ENCODE assay signal across 8 mouse cellular contexts in genomic region chr11:120098588-120099511, GRCm38 (mm10). TPM values are rescaled to one million over a fixed set of nuclear protein-coding genes. Genes with fewer than 3 reads are reported as not detected.
DNase-seq lines count a peak whose midpoint lies in the region; ATAC-seq and TF ChIP-seq lines count a peak whose summit lies in the region.

Gene Tepsin (minus strand): TSS chr11:120098731.
Gene Ndufaf8 (plus strand): TSS chr11:120098928.

- H3K36me3 ChIP-seq in MEL (ENCODE audit: control insufficient read depth in 1 of 2, insufficient read depth in 2 of 2, low read length in 2 of 2), result peaks cover 0 to 5% of the 10 kb centered on the region in 2 experiments; a peak in 2 of 4 replicates
- peaks cover 25% of the 10 kb centered on the region for H3K36me3 ChIP-seq in forebrain, postnatal 0 days (ENCODE audit: insufficient read depth)
- H3K36me3 ChIP-seq in lung, embryonic 15.5 days, result peaks cover 11% of the 10 kb centered on the region

- H3K4me2 ChIP-seq in forebrain, postnatal 0 days (ENCODE audit: low read depth), result peak within 1 kb of the TSS; percentile 83
- H3K4me2 ChIP-seq in lung, embryonic 15.5 days, result peak within 1 kb of the TSS; percentile 91

- H3K9ac ChIP-seq in MEL (ENCODE audit: control insufficient read depth, low read depth, low read length, poor library complexity, severe bottlenecking), result peak within 1 kb of the TSS; percentile 87
- H3K9ac ChIP-seq in forebrain, postnatal 0 days, result peak within 1 kb of the TSS; percentile 80
- peak within 1 kb of the TSS; percentile 89 for H3K9ac ChIP-seq in lung, embryonic 15.5 days

- H3K4me3 ChIP-seq in MEL (ENCODE audit: control insufficient read depth in 1 of 2, insufficient read depth in 1 of 2, low read depth in 2 of 2, low read length in 2 of 2), result peak within 1 kb of the TSS; percentile 76 to 86
- H3K4me3 ChIP-seq in cerebellum, adult 2 months (replicated peaks; ENCODE audit: insufficient read depth, low read depth, low read length), result peak within 1 kb of the TSS; percentile 73
- peak within 1 kb of the TSS; percentile 72 for H3K4me3 ChIP-seq in forebrain, postnatal 0 days (ENCODE audit: low read depth, low read length)
- H3K4me3 ChIP-seq in lung, embryonic 15.5 days, result peak within 1 kb of the TSS; percentile 97

- H3K4me1 ChIP-seq in MEL (ENCODE audit: control insufficient read depth in 1 of 2, insufficient read depth in 2 of 2, low read length in 2 of 2), result peaks cover 0 to 7% of the 10 kb centered on the region in 2 experiments; a peak in 3 of 4 replicates
- peaks cover 9% of the 10 kb centered on the region for H3K4me1 ChIP-seq in cerebellum, adult 2 months (ENCODE audit: control insufficient read depth, insufficient read depth, low read length)
- peaks cover 9% of the 10 kb centered on the region; the same call in 1 of the 2 replicates for H3K4me1 ChIP-seq in forebrain, postnatal 0 days (ENCODE audit: insufficient read depth)
- H3K4me1 ChIP-seq in lung, embryonic 15.5 days, result peaks cover 20% of the 10 kb centered on the region

- peak; percentile 86 to 91 for TF ChIP-seq POLR2A in MEL (IDR thresholded peaks at IDR 0.05; ENCODE audit: control insufficient read depth in 1 of 2, insufficient read depth in 1 of 2, low read depth in 1 of 2, low read length in 2 of 2, poor library complexity in 1 of 2)
- TF ChIP-seq POLR2A in cerebellum, adult 2 months (IDR thresholded peaks at IDR 0.05; ENCODE audit: borderline replicate concordance, insufficient read depth, low read length), result peak; percentile 67; the same call in 1 of the 2 replicates

- peak; percentile 98 for ATAC-seq in forebrain, postnatal 0 days
- ATAC-seq in lung, embryonic 15.5 days (ENCODE audit: borderline replicate concordance, extremely low read depth, low FRiP score, low TSS enrichment), result peak; percentile 98

- under 1% methylated on average over 77 of the region's 77 CpGs for WGBS in cerebellum, adult 2 months
- 1% methylated on average over 77 of the region's 77 CpGs for WGBS in forebrain, postnatal 0 days
- WGBS in lung, embryonic 15.5 days, result under 1% methylated on average over 77 of the region's 77 CpGs

- no peaks in the 10 kb centered on the region for H3K9me3 ChIP-seq in MEL (replicated peaks; ENCODE audit: insufficient read depth, low read length)
- no peaks in the 10 kb centered on the region for H3K9me3 ChIP-seq in forebrain, postnatal 0 days (ENCODE audit: low read length)
- H3K9me3 ChIP-seq in lung, embryonic 15.5 days, result no peaks in the 10 kb centered on the region

- DNase-seq in MEL (ENCODE audit: low read depth, low spot score), result peak; percentile 99
- DNase-seq in cerebellum, adult 2 months, result peak; percentile 99 to 100
- DNase-seq in forebrain, postnatal 0 days, result peak; percentile 98
- peak; percentile 99 for DNase-seq in heart, postnatal 4 days
- peak; percentile 99 to 100 for DNase-seq in layer of hippocampus, adult 8-10 months (ENCODE audit: low spot score in 2 of 2)
- DNase-seq in ovary, adult 18-20 months (ENCODE audit: low spot score), result peak; percentile 97
- peak; percentile 97 for DNase-seq in thymus, postnatal 0 days (ENCODE audit: low spot score)

- no peak for TF ChIP-seq EP300 in MEL (IDR thresholded peaks at IDR 0.05; ENCODE audit: low read depth in 1 of 2, low read length in 2 of 2)

- no peak for TF ChIP-seq CTCF in MEL (IDR thresholded peaks at IDR 0.05 in 2 of 3, conservative IDR thresholded peaks at IDR 0.05 in 1 of 3; ENCODE audit: control insufficient read depth in 1 of 3, insufficient read depth in 1 of 3, low read depth in 2 of 3, low read length in 3 of 3, poor library complexity in 1 of 3, severe bottlenecking in 1 of 3)
- no peak for TF ChIP-seq CTCF in cerebellum, adult 2 months (IDR thresholded peaks at IDR 0.05; ENCODE audit: borderline replicate concordance, insufficient read depth, low read depth, low read length)
- TF ChIP-seq CTCF in forebrain, postnatal 0 days (IDR thresholded peaks at IDR 0.05; ENCODE audit: low read depth), result peak; percentile 21; the same call in 1 of the 2 replicates

- TF ChIP-seq RAD21 in MEL (IDR thresholded peaks at IDR 0.05; ENCODE audit: low read depth, low read length), result no peak

- H3K27ac ChIP-seq in MEL (ENCODE audit: control insufficient read depth, low read depth, low read length), result peak within 1 kb of the TSS; percentile 89
- peak within 1 kb of the TSS; percentile 21 for H3K27ac ChIP-seq in cerebellum, adult 2 months (ENCODE audit: insufficient read depth, low read length)
- H3K27ac ChIP-seq in forebrain, postnatal 0 days (ENCODE audit: low read depth, low read length), result peak within 1 kb of the TSS; percentile 95
- peak within 1 kb of the TSS; percentile 94 for H3K27ac ChIP-seq in lung, embryonic 15.5 days

- peaks cover 11% of the 10 kb centered on the region for H3K79me2 ChIP-seq in MEL (ENCODE audit: control insufficient read depth, insufficient read depth, low read length, poor library complexity)

- no peaks in the 10 kb centered on the region for H3K27me3 ChIP-seq in MEL (ENCODE audit: control insufficient read depth in 1 of 2, insufficient read depth in 2 of 2, low read length in 2 of 2)
- H3K27me3 ChIP-seq in cerebellum, adult 2 months (ENCODE audit: control insufficient read depth, insufficient read depth, low read length), result no peaks in the 10 kb centered on the region
- H3K27me3 ChIP-seq in forebrain, postnatal 0 days (ENCODE audit: insufficient read depth, low read length), result no peaks in the 10 kb centered on the region
- no peaks in the 10 kb centered on the region for H3K27me3 ChIP-seq in lung, embryonic 15.5 days

TF ChIP-seq in MEL, 35 proteins besides CTCF, POLR2A, EP300 and RAD21 (continues in another document):
- TF ChIP-seq TAL1 (IDR thresholded peaks at IDR 0.05; ENCODE audit: low read length) (no peak), GATA1 (IDR thresholded peaks at IDR 0.05; ENCODE audit: low read depth, low read length) (no peak), KAT2A (conservative IDR thresholded peaks at IDR 0.05; ENCODE audit: low read depth, low read length) (peak; percentile 92), MXI1 (IDR thresholded peaks at IDR 0.05; ENCODE audit: low read depth, low read length) (peak; percentile 97), BHLHE40 (IDR thresholded peaks at IDR 0.05; ENCODE audit: borderline replicate concordance, low read depth, low read length) (no peak), GABPA (IDR thresholded peaks at IDR 0.05; ENCODE audit: low read depth, low read length) (no peak), POLR2AphosphoS5 (IDR thresholded peaks at IDR 0.05; ENCODE audit: borderline replicate concordance, low read depth, low read length) (no peak), RCOR1 (IDR thresholded peaks at IDR 0.05; ENCODE audit: low read depth, low read length) (no peak), ZNF384 (IDR thresholded peaks at IDR 0.05; ENCODE audit: low read depth, low read length) (no peak), NRF1 (IDR thresholded peaks at IDR 0.05; ENCODE audit: insufficient read depth, low read depth, low read length, poor library complexity, severe bottlenecking) (peak; percentile 53; the same call in 1 of the 2 replicates), ETS1 (IDR thresholded peaks at IDR 0.05; ENCODE audit: low read depth, low read length) (no peak), USF2 (IDR thresholded peaks at IDR 0.05; ENCODE audit: borderline replicate concordance in 1 of 2, insufficient read depth in 1 of 2, low read depth in 1 of 2, low read length in 2 of 2) (no peak), CHD2 (IDR thresholded peaks at IDR 0.05; ENCODE audit: low read length) (peak; percentile 97), CHD1 (IDR thresholded peaks at IDR 0.05; ENCODE audit: low read depth, low read length) (no peak), TBP (IDR thresholded peaks at IDR 0.05; ENCODE audit: low read depth, low read length) (peak; percentile 76; the same call in 1 of the 2 replicates), ZC3H11A (IDR thresholded peaks at IDR 0.05; ENCODE audit: low read depth, low read length) (no peak), MAX (IDR thresholded peaks at IDR 0.05; ENCODE audit: low read length) (peak; percentile 49; the same call in 1 of the 2 replicates), UBTF (IDR thresholded peaks at IDR 0.05; ENCODE audit: borderline replicate concordance, insufficient read depth, low read depth, low read length) (0 out of 2 replicates have a peak, but pooled peaks have one; percentile 51), ELF1 (IDR thresholded peaks at IDR 0.05; ENCODE audit: low read depth, low read length) (peak; percentile 96), NELFE (IDR thresholded peaks at IDR 0.05; ENCODE audit: low read depth, low read length) (peak; percentile 89), JUND (IDR thresholded peaks at IDR 0.05; ENCODE audit: low read depth, low read length) (no peak), MAFK (IDR thresholded peaks at IDR 0.05; ENCODE audit: borderline replicate concordance, low read depth, low read length) (no peak)

RNA-seq across cellular contexts. Expression of gene Tepsin, which starts in this region (rescaled TPM):
- 12.6 and 16.6 TPM in 2 replicates for total RNA-seq in MEL (2012; rRNA removed)
- polyA plus RNA-seq in MEL (2012; ENCODE audit: insufficient read depth in 1 of 2, insufficient read length in 2 of 2, low read depth in 1 of 2, low replicate concordance in 2 of 2, missing spikeins in 1 of 2), result 10 to 100 TPM in 1 of 2 experiments, not detected in 1; 14.3 TPM
- polyA plus RNA-seq in cerebellum, adult 2 months (2012; rRNA removed), result 43.5 and 44.7 TPM in 2 replicates
- 19.0 and 25.8 TPM in 2 replicates for total RNA-seq in forebrain, postnatal 0 days (2014; rRNA removed)
- polyA plus RNA-seq in forebrain, postnatal 0 days (2015; fragmentation: Nextera tagmentation; extraction: Ambion mirVana), result 12.7 and 14.8 TPM in 2 replicates
- total RNA-seq in heart, postnatal 4 days (2021), result 1 to 10 TPM; 8.7 to 9.7 TPM
- total RNA-seq in layer of hippocampus, adult 8-10 months (2022), result 10 to 100 TPM; 17.7 to 18.2 (median 18.0) TPM
- polyA plus RNA-seq in lung, embryonic 15.5 days (2015; fragmentation: Nextera tagmentation; extraction: Ambion mirVana), result 12.2 and 14.2 TPM in 2 replicates
- 12.3 and 13.2 TPM in 2 replicates for polyA plus RNA-seq in thymus, postnatal 0 days (2015; fragmentation: Nextera tagmentation; extraction: Ambion mirVana)

RNA-seq across cellular contexts. Expression of gene Ndufaf8, which starts in this region (rescaled TPM):
- 99.2 and 120 TPM in 2 replicates for total RNA-seq in MEL (2012; rRNA removed)
- 10 to 100 TPM in 1 of 2 experiments, not detected in 1; 77.6 TPM for polyA plus RNA-seq in MEL (2012; ENCODE audit: insufficient read depth in 1 of 2, insufficient read length in 2 of 2, low read depth in 1 of 2, low replicate concordance in 2 of 2, missing spikeins in 1 of 2)
- polyA plus RNA-seq in cerebellum, adult 2 months (2012; rRNA removed), result 43.5 and 50.7 TPM in 2 replicates
- 16.7 and 32.2 TPM in 2 replicates for total RNA-seq in forebrain, postnatal 0 days (2014; rRNA removed)
- 58.1 and 74.8 TPM in 2 replicates for polyA plus RNA-seq in forebrain, postnatal 0 days (2015; fragmentation: Nextera tagmentation; extraction: Ambion mirVana)
- total RNA-seq in heart, postnatal 4 days (2021), result 10 to 100 TPM; 51.6 to 63.0 TPM
- 10 to 100 TPM; 17.8 to 46.9 (median 30.6) TPM for total RNA-seq in layer of hippocampus, adult 8-10 months (2022)
- 68.0 and 75.9 TPM in 2 replicates for polyA plus RNA-seq in lung, embryonic 15.5 days (2015; fragmentation: Nextera tagmentation; extraction: Ambion mirVana)
- 112 and 121 TPM in 2 replicates for polyA plus RNA-seq in thymus, postnatal 0 days (2015; fragmentation: Nextera tagmentation; extraction: Ambion mirVana)

Comparison
In these comparisons a context has a peak if more than half of its experiments do, and no peak if none do; other contexts are left out.
1. Peak in every context shown above with its lines: DNase-seq, ATAC-seq, H3K4me3 ChIP-seq and H3K27ac ChIP-seq.
2. H3K27ac ChIP-seq: peak in every context shown above with its lines; median percentile 95 in forebrain, postnatal 0 days; 94 in lung, embryonic 15.5 days; 89 in MEL; 21 in cerebellum, adult 2 months.